Mouse (Mus musculus) retina, postnatal 7 days (tissue): ENCODE data around the gene Tnik.

Experiments
- DNase-seq: peaks from one replicate; pipeline ENCODE4 v3.0.0-alpha.2; 2012; ENCODE audit warnings: low read depth, low spot score

Tnik gene

GRCm38 (mm10) chr3:28543380-28543984 is 280.5 kb downstream of the Tnik start:
- DNase-seq: no peak

GRCm38 (mm10) chr3:28544345-28544869 is 281.4 kb downstream of the Tnik start:
- no peak for DNase-seq

- DNase-seq: no peak
Measured at GRCm38 (mm10) chr3:28547965-28548730, 285.1 kb downstream of the Tnik start.

DNA sequence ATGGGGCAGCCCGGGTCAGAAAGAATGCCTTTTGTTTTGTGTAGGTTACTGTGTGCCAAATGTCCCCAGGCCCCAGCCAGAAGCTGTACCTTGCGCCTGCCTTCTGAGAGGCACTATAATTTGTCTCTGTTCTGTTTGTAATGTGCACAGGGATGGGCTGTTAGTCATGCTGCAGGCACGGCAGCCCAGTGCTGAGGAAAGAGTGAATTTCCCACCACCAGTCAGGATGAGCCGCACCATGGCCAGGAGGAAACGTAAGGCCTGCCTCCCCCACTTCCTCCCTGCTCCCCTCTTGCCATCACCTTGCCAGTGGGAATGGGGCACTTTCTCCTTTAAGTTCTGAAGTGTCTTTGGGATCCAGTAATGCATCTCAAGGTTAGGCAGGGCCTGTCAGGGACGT is 286.4 kb downstream of the Tnik start:
- DNase-seq: no peak

DNA sequence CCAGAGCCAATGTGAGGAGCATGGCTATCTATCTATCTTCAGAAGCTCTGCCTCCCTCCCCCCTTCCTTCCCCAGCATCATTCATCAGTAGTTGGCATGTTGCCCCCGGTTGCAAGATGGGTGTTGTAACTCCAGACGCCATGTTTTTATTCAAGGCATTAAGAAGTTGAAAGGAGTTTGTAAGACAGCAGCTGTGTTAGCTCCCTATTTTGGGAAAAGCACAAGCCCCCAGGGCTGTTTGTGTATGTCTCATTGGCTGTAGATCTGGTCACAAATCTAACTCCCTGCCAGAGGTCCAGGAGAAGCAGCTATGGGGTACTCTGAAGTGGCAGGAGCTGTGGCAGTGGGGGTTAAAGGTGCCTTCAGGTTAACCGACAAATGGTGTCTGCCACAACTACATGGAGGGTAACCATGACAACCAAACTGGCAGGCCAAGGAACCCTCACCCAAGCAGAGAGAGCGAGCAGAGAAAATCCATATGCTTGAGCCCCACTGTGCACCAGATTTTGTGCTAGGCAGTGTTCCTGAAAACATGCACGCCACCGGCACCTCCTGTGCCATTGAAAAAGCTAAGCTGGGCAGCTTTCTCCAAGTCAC is 287.6 kb downstream of the Tnik start:
- no peak for DNase-seq

GRCm38 (mm10) chr3:28551756-28552155 is 288.7 kb downstream of the Tnik start:
- DNase-seq: no peak

- DNase-seq: no peak
Measured at GRCm38 (mm10) chr3:28554934-28555333, 291.9 kb downstream of the Tnik start.

DNA sequence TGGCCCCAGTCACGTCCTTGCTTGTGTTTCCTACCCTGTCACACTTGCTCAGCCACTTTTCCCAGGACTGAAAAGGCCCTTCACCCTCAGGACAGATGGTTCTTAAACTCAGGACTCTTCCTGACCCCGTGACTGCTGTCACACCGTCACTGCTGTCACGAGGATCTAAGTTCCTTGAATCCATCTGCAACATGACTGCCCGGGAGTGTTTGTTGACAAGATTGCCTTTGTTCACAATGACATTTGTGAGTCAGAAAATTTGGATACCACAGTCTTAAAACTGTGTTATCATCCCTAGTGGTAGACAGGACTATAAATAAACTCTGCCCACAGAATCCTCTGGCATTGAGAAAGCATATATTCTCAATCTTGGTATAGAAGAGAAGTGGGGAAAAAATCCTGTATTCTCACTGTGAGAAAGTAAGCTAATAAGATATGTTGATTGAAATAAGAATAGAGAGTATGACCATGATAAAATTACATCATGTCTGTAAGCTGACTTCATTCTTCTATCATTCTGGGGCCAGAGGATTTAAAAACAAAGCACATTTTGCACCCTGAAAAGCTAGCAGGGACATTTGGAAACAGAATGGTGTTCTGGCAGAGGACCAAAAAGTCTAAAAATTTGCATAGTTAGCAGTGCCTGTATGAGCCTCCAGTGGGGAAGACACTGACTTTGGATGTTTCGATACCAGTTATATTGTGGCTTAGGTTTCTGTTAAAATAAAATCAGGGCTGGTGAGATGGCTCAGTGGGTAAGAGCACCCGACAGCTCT is 293.0 kb downstream of the Tnik start:
- no peak for DNase-seq

GRCm38 (mm10) chr3:28558328-28558871 is 295.4 kb downstream of the Tnik start:
- no peak for DNase-seq

DNA sequence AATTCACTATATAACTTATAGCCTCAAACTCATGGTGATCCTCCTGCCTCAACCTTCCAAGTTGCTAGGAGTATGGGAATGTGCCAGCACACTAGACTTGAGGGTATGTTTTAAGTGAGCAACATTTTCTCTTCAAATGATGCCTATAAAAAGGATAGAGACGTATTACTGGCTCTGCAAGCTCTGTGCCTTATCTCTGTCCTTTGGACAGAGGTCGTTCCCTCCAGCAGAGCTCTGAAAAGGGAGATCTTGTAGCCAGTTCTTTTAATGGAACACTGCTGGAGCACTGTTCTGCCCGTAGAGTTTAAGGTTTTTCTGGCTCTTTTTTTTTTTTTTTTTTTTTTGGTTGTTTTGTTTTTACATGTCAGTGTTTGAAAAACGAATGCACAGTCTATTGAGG is 298.4 kb downstream of the Tnik start:
- DNase-seq: no peak

DNA sequence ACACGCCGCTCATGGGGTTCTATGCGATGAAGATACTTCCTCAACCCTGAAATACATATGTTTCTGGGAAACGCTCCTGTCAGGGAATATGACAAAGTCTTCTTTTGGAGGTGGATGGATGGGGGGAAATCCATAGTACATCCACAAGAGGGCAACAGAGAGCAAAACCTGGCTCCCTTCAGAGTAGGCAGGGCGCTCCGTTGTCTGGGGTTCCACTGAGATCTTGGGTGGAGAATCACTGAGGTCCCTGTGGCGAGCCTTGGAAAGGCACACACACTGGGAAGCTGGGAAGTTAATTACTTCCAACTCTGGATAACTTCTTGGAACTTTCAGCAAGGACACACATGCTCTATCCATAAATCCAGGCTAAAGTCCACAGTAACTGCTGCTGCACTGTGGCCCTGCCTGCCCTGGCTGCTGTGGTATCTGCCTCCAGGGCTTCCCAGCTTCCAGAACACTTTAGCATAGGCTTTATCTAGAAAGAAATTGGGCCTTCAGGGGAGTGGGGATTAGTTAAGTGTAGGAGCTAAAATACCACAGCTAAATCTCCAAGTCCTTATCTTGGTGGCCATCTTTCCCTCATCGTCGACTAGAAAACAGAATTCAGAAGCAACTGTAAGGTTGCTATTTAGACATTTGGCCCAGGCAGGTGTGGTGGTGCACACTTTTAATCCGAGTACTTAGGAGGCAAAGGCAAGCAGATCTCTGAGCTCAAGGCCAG is 299.8 kb downstream of the Tnik start:
- no peak for DNase-seq

DNA sequence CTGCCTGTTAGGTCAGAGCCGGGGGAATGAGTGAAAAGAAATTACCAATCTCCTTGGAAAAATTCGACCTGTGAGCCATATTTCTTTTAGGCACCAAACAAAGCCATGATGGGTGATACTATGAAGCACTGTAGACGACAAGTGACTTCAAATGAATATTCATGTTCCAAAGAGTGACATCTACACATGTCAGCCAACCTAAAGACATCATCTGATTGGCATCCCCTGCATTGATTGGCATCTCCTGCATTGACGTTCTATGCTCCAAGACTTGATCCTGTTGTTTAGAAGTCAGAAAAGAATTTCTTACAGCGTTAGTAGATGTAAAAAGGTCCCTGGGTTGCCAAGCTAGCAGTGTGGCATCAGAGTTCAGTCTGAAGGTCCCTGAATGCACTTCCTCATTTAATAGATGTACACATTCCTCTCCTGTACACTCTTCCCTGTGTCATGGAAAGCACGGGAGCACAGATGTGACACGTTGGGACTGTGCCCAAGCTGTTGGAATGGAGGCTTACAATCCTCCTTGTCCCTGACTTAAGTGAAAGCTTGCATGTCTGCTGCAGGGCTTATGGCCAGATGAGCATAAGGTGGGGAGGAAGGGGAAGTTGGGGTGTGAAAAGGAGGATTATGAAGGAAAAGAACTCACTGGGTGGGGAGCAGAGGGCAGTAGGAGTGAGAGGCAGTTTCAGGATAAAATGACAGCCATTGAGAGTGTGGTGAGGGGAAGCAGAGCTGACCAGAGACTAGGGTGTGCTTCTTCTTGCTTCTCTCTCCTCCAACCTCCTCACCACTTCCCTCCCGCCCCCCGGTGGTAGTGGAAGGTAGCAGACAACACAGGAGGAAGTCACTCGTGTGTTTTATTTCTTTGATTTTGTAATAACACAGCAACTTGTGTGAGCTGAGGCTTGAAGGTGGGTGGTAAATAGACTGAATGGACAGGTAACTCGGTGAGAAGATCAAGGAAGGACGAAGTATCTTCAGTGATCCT is 301.6 kb downstream of the Tnik start:
- no peak for DNase-seq

DNA sequence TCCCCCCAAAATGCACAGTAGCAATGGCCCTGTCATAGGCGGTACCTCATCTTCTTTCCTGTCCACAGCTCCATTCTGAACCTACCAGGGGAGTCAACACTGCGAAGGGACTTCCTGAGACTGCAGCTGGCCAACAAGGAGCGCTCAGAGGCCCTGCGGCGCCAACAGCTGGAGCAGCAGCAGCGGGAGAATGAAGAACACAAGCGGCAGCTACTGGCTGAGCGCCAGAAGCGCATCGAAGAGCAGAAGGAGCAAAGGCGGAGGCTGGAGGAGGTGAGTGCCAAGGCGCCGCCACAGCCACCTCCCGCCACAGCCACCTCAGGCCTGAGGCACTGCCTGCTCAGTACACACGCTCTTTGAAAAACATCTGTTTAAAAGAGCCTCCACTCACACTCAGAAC is 314.3 kb downstream of the Tnik start:
- DNase-seq: no peak

GRCm38 (mm10) chr3:28578950-28579615 is 316.1 kb downstream of the Tnik start:
- DNase-seq: no peak

- DNase-seq: no peak
Measured at GRCm38 (mm10) chr3:28585750-28586465, 322.9 kb downstream of the Tnik start.

GRCm38 (mm10) chr3:28587808-28588207 is 324.8 kb downstream of the Tnik start:
- DNase-seq: no peak

GRCm38 (mm10) chr3:28591345-28591744 is 328.3 kb downstream of the Tnik start:
- no peak for DNase-seq

DNA sequence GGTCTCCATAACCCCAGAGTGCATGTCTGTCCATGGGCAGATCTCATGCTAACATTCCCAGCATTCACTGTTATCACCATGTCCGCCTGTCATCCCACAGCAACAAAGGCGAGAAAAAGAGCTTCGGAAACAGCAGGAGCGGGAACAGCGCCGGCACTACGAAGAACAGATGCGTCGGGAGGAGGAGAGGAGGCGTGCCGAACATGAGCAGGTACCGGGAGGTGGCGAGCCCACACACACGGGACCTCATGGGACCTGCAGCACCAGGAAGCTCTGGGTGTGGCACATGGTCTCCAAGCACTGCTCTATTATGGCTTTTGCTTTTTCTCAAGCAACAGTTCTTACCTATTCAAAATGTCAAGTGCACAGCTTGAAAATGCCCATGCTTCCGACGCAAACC is 330.9 kb downstream of the Tnik start:
- no peak for DNase-seq

GRCm38 (mm10) chr3:28599476-28599875 is 336.5 kb downstream of the Tnik start:
- DNase-seq: no peak
